Mouse (Mus musculus): Measurements from ENCODE around the gene Tmeff2. TPM values are rescaled to one million over a fixed set of nuclear protein-coding genes. Genes with fewer than 3 reads are reported as not detected.
"Not testable (repeated sequence)": the region's sequence is repeated elsewhere in the genome, so short reads cannot be mapped to it uniquely, and the experiment has no call there.

Gene Tmeff2
- 6.4 and 8.1 TPM in 2 replicates for polyA plus RNA-seq (2016; fragmentation: Nextera tagmentation; extraction: Ambion mirVana)

DNA sequence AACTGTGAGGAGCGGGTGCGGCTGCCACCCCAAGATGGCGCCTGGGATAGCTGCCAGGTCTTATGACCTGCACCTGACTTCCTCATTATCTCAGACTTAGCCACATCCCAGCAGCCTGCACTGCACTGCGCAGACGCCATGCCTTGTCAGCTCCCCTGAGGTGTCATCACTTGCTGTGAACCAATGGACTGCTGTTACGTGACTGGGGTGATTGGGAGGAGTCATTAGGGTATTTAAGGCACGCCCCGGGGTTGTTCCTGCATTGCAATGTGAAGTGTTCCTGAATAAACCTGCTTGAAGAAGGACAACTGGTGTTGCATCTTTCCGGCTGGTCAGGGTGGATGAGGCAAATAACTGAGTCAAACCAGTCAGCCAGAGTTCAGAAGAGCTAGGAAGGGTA lies at the start of gene Tmeff2:
TSS of gene Tmeff2 (plus strand) at position 262 of the 400 bp plus-strand sequence.
- H3K27me3 ChIP-seq; H3K9ac ChIP-seq (replicated peaks); H3K36me3 ChIP-seq; H3K9me3 ChIP-seq; ATAC-seq (ENCODE audit: insufficient number of reproducible peaks, insufficient read depth, low FRiP score, low TSS enrichment, low read depth); H3K4me1 ChIP-seq (replicated peaks); H3K27ac ChIP-seq; H3K4me2 ChIP-seq; H3K4me3 ChIP-seq (replicated peaks): not testable (repeated sequence)
- WGBS, result 86% methylated on average over 9 of the region's 9 CpGs

DNA sequence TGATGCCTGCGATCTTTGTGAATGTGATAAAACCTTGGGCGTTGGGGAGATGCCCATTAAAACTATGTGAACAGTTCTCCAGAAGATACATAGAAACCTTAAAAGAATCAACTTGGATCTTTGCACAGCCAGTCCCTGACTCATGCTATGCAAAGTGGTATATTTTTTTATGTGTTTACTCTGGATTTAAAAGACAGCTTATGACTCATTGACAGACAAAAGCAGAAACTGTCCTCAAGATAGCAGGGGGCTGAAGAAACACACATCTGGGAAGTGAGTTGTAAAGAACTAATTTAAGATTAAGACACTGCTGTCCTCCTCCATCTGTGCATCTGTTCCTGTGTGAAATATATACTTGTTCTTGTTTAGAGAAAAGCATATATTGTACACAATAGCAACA lies 38.9 kb upstream of the Tmeff2 start:
- ATAC-seq (ENCODE audit: insufficient number of reproducible peaks, insufficient read depth, low FRiP score, low TSS enrichment, low read depth), result no peak
- Histone ChIP-seq H3K4me3 (replicated peaks) (no peak overlapping the region), H3K27me3 (no peaks in the 10 kb centered on the region), H3K36me3 (no peaks in the 10 kb centered on the region), H3K4me2 (no peak overlapping the region), H3K9ac (replicated peaks) (no peak overlapping the region), H3K27ac (no peak overlapping the region), H3K9me3 (no peaks in the 10 kb centered on the region), H3K4me1 (replicated peaks) (no peaks in the 10 kb centered on the region)
- WGBS, result 93% methylated on average over 2 of the region's 2 CpGs

DNA sequence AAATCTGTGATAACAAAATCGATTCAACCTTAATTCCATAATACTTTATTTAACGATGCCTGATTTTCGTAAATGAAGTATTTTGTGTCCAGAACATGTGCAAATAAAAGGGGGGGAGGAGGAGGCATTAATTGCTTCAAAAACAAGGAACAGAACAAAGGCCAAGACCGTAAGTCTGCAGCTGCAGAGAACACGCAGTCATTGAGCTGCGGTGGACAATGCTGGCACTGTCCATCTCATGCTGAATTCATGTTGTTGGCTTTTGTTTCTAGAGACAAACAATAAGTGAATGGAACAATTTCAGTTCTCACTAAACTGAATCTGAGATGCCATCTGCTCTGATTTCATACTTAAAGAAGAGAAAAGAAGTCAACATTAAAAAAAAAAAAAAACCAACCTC lies 2.8 kb upstream of the Tmeff2 start:
- Histone ChIP-seq H3K4me3 (replicated peaks) (no peak overlapping the region), H3K9me3 (no peaks in the 10 kb centered on the region), H3K9ac (replicated peaks) (no peak overlapping the region), H3K4me1 (replicated peaks) (no peaks in the 10 kb centered on the region), H3K27ac (no peak overlapping the region), H3K27me3 (no peaks in the 10 kb centered on the region), H3K4me2 (no peak overlapping the region), H3K36me3 (no peaks in the 10 kb centered on the region)
- WGBS, result 65% methylated on average over 6 of the region's 6 CpGs
- no peak for ATAC-seq (ENCODE audit: insufficient number of reproducible peaks, insufficient read depth, low FRiP score, low TSS enrichment, low read depth)

DNA sequence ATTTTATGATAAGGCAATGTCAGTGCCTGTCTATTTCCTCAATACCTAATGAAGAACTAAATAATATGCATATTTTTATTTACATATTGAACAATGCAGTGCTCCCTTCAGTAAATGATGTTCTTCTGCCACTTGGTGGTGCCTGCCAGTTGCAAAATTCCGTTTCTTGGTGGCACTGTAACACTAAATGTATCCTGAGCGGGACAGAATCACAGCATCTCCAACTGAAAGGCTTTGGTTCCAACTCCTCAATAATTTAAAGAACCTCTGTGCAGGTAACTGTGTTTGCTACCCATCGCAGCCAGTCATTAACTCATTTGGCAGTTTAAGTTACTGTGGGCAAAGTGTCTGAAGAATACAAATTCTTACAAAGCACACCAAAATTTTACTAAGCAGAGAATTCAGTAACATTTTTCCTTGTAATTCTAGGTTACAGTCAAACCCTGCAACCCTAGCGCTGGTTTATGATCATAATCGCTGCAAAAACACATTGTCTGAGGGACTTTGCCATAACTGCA lies 24.4 kb downstream of the Tmeff2 start:
- Histone ChIP-seq H3K4me1 (replicated peaks) (peaks cover 20% of the 10 kb centered on the region; the same call in 1 of the 2 replicates), H3K4me3 (replicated peaks) (peak overlapping the region; percentile 60; the same call in 1 of the 2 replicates), H3K27me3 (peaks cover 42% of the 10 kb centered on the region), H3K27ac (no peak overlapping the region), H3K4me2 (peak overlapping the region; percentile 100), H3K9ac (replicated peaks) (no peak overlapping the region), H3K9me3 (no peaks in the 10 kb centered on the region), H3K36me3 (no peaks in the 10 kb centered on the region)
- 47% methylated on average over 5 of the region's 5 CpGs for WGBS
- no peak for ATAC-seq (ENCODE audit: insufficient number of reproducible peaks, insufficient read depth, low FRiP score, low TSS enrichment, low read depth)

DNA sequence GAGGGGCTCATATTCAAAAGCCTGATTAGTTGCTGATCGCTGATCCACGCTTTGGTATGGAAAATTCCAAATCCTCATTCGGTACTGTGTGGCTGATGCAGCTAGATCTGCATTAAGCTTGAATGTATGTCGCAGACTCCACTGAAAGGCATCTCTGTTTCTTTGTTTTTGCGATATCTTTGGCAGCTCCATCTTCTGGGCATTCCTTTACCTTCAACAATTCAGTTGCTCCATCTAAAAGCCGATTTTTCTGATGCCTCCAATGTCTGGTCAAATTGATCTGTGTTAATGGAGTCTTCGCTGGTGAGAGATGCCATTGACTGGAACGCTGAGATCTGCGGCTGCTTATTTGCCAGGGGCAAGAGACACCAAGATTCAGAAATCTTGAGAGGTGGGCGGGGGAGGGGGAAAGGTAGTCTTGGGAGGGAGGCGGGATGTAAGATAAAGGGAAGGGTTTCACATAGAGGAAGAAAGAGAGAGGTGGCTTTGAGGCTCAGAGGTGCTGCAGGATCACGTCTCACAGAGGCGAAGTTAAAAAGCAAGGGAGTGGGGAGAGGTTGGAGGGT lies 25.0 kb downstream of the Tmeff2 start:
- Histone ChIP-seq H3K27ac (no peak overlapping the region), H3K9me3 (no peaks in the 10 kb centered on the region), H3K9ac (replicated peaks) (no peak overlapping the region), H3K27me3 (peaks cover 42% of the 10 kb centered on the region), H3K4me3 (replicated peaks) (peak overlapping the region; percentile 60), H3K4me2 (peak overlapping the region; percentile 100), H3K36me3 (no peaks in the 10 kb centered on the region), H3K4me1 (replicated peaks) (peaks cover 20% of the 10 kb centered on the region; the same call in 1 of the 2 replicates)
- 12% methylated on average over 13 of the region's 13 CpGs for WGBS
- no peak for ATAC-seq (ENCODE audit: insufficient number of reproducible peaks, insufficient read depth, low FRiP score, low TSS enrichment, low read depth)

DNA sequence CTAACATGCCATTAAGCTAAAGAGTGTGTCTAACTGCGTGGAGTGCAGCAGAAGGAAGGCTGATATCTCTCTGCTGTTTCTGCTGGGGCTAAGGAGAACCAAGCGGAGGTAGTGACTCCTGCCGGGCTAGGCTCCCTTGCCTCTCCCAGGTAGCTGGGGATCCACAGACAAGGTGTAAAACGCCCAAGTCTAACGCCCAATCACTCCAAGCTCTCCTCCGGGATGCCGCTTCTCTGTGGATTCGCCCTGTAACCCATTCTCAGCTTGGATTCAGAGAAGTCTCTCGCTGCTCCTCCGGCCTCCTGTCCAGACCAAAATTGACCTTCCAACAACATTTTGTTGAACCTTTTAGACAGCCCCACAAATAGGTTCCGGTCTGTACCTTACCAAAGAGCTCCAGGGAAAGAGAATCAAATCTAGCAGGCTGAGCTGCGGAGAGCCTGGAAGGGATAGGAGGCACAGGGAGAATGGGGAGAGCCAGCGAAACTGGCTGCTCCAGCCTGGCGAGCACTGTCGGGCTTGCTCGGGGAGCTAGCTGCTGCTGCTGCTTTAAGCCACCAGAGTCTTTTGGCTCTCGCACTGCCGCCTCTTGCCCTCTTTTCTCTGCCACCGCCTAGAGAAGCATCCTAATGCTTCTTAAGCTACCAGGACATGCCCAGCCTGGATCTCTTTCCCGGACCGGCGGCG lies 26.1 kb downstream of the Tmeff2 start:
- peaks cover 45% of the 10 kb centered on the region for H3K27me3 ChIP-seq
- H3K4me2 ChIP-seq, result peak overlapping the region; percentile 100
- peak; percentile 43; the same call in 1 of the 2 replicates for ATAC-seq (ENCODE audit: insufficient number of reproducible peaks, insufficient read depth, low FRiP score, low TSS enrichment, low read depth)
- WGBS, result 1% methylated on average over 23 of the region's 23 CpGs
- peaks cover 20% of the 10 kb centered on the region; the same call in 1 of the 2 replicates for H3K4me1 ChIP-seq (replicated peaks)
- H3K9me3 ChIP-seq, result no peaks in the 10 kb centered on the region
- peak overlapping the region; percentile 45; the same call in 1 of the 2 replicates for H3K9ac ChIP-seq (replicated peaks)
- no peak overlapping the region for H3K27ac ChIP-seq
- peak overlapping the region; percentile 60 for H3K4me3 ChIP-seq (replicated peaks)
- H3K36me3 ChIP-seq, result no peaks in the 10 kb centered on the region

DNA sequence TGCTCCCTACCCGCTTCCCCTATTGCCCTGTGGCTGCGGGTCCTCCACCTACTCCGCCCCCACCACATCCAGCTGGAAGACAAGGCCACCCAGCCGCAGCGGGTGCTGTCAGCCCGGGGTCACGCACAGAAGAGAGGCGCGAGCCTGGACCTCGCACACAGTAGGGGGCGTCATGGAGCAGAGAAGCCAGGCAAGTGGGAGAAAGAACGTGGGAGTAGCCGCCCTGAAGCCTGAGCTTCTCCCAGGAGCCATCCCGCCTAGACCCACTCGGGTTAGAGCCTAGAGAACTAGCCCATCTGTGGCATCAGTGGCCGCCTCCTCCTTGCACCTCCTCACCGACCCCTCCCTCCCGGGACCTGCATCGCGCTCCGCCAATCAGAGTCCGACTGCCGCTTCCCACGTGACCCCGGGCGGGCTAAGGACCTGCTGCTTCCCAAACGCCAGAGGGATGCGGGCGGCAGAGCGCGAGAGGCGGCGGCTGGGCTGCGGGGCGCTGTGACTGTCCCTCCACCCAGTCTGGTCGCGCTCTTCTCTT lies 26.7 kb downstream of the Tmeff2 start:
- ATAC-seq (ENCODE audit: insufficient number of reproducible peaks, insufficient read depth, low FRiP score, low TSS enrichment, low read depth), result peak; percentile 96
- Histone ChIP-seq H3K9ac (replicated peaks) (peak overlapping the region; percentile 45), H3K27ac (no peak overlapping the region), H3K27me3 (peaks cover 45% of the 10 kb centered on the region), H3K9me3 (no peaks in the 10 kb centered on the region), H3K4me2 (peak overlapping the region; percentile 100), H3K36me3 (no peaks in the 10 kb centered on the region), H3K4me3 (replicated peaks) (peak overlapping the region; percentile 60), H3K4me1 (replicated peaks) (peaks cover 20% of the 10 kb centered on the region; the same call in 1 of the 2 replicates)
- 1% methylated on average over 37 of the region's 37 CpGs for WGBS

DNA sequence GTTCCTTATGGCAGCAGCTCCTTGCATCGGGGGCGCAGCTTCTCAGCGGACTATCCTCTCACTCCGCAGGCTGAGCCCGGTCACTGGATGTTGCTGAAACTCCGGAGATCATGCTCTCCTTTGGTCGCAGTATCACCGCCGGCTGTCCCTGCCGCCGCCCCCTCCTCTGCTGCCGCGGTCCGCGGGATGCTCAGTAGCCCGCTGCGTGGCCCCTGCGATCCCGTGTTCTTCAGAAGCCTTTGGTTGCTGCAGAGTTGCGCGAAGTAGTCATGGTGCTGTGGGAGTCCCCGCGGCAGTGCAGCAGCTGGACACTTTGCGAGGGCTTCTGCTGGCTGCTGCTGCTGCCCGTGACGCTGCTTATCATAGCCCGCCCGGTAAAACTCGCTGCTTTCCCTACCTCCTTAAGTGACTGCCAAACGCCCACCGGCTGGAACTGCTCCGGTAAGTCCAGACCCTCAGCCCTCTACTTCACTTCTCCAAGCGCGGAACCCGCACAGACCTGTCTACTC lies 27.3 kb downstream of the Tmeff2 start:
- Histone ChIP-seq H3K27ac (no peak overlapping the region), H3K9me3 (no peaks in the 10 kb centered on the region), H3K27me3 (peaks cover 42% of the 10 kb centered on the region), H3K4me1 (replicated peaks) (peaks cover 20% of the 10 kb centered on the region; the same call in 1 of the 2 replicates), H3K9ac (replicated peaks) (peak overlapping the region; percentile 40), H3K4me3 (replicated peaks) (peak overlapping the region; percentile 60), H3K4me2 (peak overlapping the region; percentile 100), H3K36me3 (no peaks in the 10 kb centered on the region)
- WGBS, result under 1% methylated on average over 35 of the region's 35 CpGs
- peak; percentile 51 for ATAC-seq (ENCODE audit: insufficient number of reproducible peaks, insufficient read depth, low FRiP score, low TSS enrichment, low read depth)

DNA sequence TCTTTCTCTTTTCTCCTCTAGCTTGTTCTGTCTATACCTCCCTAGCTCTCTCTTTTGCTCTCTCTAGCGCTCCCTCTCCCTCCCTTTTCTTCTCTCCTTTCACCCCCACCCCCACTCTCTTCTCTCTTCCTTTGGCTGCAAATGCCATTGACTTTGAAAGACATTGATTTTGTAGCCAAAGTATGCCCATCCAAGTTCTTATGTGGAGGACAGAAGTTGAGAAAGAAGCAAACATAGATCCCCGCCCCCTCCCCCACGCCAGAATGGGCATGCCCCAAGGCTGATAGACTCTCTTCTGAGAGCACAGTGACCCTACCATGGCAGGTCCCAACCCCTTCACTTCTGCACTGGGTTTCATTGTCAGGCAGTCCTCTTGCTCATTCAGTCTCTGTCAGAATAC lies 28.3 kb downstream of the Tmeff2 start:
- 22% methylated on average over 3 of the region's 3 CpGs for WGBS
- Histone ChIP-seq H3K9me3 (no peaks in the 10 kb centered on the region), H3K36me3 (no peaks in the 10 kb centered on the region), H3K9ac (replicated peaks) (no peak overlapping the region), H3K27me3 (peaks cover 42% of the 10 kb centered on the region), H3K4me2 (peak overlapping the region; percentile 100), H3K4me3 (replicated peaks) (peak overlapping the region; percentile 60), H3K4me1 (replicated peaks) (peaks cover 20% of the 10 kb centered on the region; the same call in 1 of the 2 replicates), H3K27ac (no peak overlapping the region)
- no peak for ATAC-seq (ENCODE audit: insufficient number of reproducible peaks, insufficient read depth, low FRiP score, low TSS enrichment, low read depth)

DNA sequence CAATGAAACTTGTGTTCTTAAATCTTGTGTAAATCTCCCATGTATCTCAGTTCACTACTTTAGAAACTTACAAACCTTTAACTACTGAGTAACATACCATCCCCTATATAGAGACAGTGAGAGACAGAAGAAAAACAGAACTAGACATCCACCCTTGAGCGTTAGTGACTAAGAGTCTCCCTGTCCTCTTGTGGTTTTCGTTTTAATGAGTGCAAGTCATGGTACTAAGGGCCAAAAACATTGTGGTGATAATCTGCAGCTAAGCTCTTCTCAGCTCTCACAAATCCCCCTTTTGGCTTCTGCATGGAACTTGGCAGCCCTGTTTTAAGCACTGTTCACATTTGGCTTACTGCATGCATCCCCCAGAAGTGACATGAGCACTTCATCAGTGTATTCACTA lies 34.6 kb downstream of the Tmeff2 start:
- Histone ChIP-seq H3K4me3 (replicated peaks) (no peak overlapping the region), H3K4me1 (replicated peaks) (no peaks in the 10 kb centered on the region), H3K27ac (no peak overlapping the region), H3K9ac (replicated peaks) (no peak overlapping the region), H3K4me2 (no peak overlapping the region), H3K27me3 (peaks cover 3% of the 10 kb centered on the region; the same call in 1 of the 2 replicates), H3K9me3 (no peaks in the 10 kb centered on the region), H3K36me3 (no peaks in the 10 kb centered on the region)
- 60% methylated on average over 2 of the region's 2 CpGs for WGBS
- no peak for ATAC-seq (ENCODE audit: insufficient number of reproducible peaks, insufficient read depth, low FRiP score, low TSS enrichment, low read depth)

DNA sequence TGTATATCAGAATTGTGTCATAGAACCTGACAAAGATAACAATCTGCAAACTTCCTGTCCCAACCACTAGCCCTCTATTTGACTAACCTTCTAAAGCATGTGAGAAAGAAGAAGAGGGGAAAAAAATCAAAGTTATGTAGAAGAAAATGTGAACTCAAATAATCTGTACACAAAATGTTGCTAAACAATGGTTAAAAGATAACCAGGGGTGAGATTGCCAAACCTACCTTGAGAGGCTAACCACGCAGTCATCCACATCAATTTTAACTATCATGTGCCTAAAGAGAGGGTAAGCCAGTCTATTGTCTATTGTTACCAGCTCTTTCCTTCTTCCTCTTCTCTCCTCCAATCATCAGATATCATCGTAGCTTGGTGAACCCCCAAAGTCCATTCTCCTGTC lies 35.0 kb downstream of the Tmeff2 start:
- Histone ChIP-seq H3K9me3 (no peaks in the 10 kb centered on the region), H3K4me1 (replicated peaks) (no peaks in the 10 kb centered on the region), H3K27ac (no peak overlapping the region), H3K27me3 (peaks cover 2% of the 10 kb centered on the region; the same call in 1 of the 2 replicates), H3K36me3 (no peaks in the 10 kb centered on the region), H3K4me2 (no peak overlapping the region), H3K4me3 (replicated peaks) (no peak overlapping the region), H3K9ac (replicated peaks) (no peak overlapping the region)
- 83% methylated on average over 2 of the region's 2 CpGs for WGBS
- no peak for ATAC-seq (ENCODE audit: insufficient number of reproducible peaks, insufficient read depth, low FRiP score, low TSS enrichment, low read depth)

Measured in limb, embryonic 12.5 days (tissue).